Mouse (Mus musculus): ENCODE results near the gene Tmem145. TPM values are rescaled to one million over a fixed set of nuclear protein-coding genes. Genes with fewer than 3 reads are reported as not detected.

The Tmem145 gene
- polyA plus RNA-seq, 1 experiment = 0.35 TPM

GRCm38 (mm10) chr7:25267751-25268463, 38.0 kb upstream of the Tmem145 start:
- no peak for TF ChIP-seq CTCF (IDR thresholded peaks at IDR 0.05; ENCODE audit: extremely low read depth, insufficient read length, insufficient replicate concordance, low read depth, low read length)
- TF ChIP-seq POLR2A (IDR thresholded peaks at IDR 0.05; ENCODE audit: low read depth, low read length) = no peak
- Histone ChIP-seq H3K4me1 (ENCODE audit: control insufficient read depth, insufficient read depth, insufficient read length, low read length) (peaks cover 7% of the 10 kb centered on the region), H3K27ac (ENCODE audit: insufficient read depth, low read depth, low read length) (peak overlapping the region; percentile 95), H3K27me3 (ENCODE audit: control insufficient read depth, insufficient read depth, low read length) (no peaks in the 10 kb centered on the region), H3K4me3 (ENCODE audit: low read depth, low read length) (peak overlapping the region; percentile 88), H3K36me3 (ENCODE audit: control insufficient read depth, insufficient read depth, low read length) (peaks cover 17% of the 10 kb centered on the region)
- under 1% methylated on average over 33 of the region's 33 CpGs for WGBS

- H3K27me3 ChIP-seq (ENCODE audit: control insufficient read depth, insufficient read depth, low read length) = no peaks in the 10 kb centered on the region
- WGBS = 4% methylated on average over 7 of the region's 7 CpGs
- peak overlapping the region; percentile 88 for H3K4me3 ChIP-seq (ENCODE audit: low read depth, low read length)
- peaks cover 17% of the 10 kb centered on the region for H3K36me3 ChIP-seq (ENCODE audit: control insufficient read depth, insufficient read depth, low read length)
- peaks cover 10% of the 10 kb centered on the region for H3K4me1 ChIP-seq (ENCODE audit: control insufficient read depth, insufficient read depth, insufficient read length, low read length)
- peak overlapping the region; percentile 59 for H3K27ac ChIP-seq (ENCODE audit: insufficient read depth, low read depth, low read length)
- no peak for TF ChIP-seq CTCF (IDR thresholded peaks at IDR 0.05; ENCODE audit: extremely low read depth, insufficient read length, insufficient replicate concordance, low read depth, low read length)
- TF ChIP-seq POLR2A (IDR thresholded peaks at IDR 0.05; ENCODE audit: low read depth, low read length) = no peak
These were observed 37.3 kb upstream of the Tmem145 start for GRCm38 (mm10) chr7:25268588-25268987.

GRCm38 (mm10) chr7:25269029-25269428, 36.9 kb upstream of the Tmem145 start:
- peak overlapping the region; percentile 59; the same call in 1 of the 2 replicates for H3K27ac ChIP-seq (ENCODE audit: insufficient read depth, low read depth, low read length)
- H3K4me3 ChIP-seq (ENCODE audit: low read depth, low read length) = peak overlapping the region; percentile 88
- 16% methylated on average over 4 of the region's 4 CpGs for WGBS
- H3K4me1 ChIP-seq (ENCODE audit: control insufficient read depth, insufficient read depth, insufficient read length, low read length) = peaks cover 10% of the 10 kb centered on the region
- peaks cover 17% of the 10 kb centered on the region for H3K36me3 ChIP-seq (ENCODE audit: control insufficient read depth, insufficient read depth, low read length)
- TF ChIP-seq POLR2A (IDR thresholded peaks at IDR 0.05; ENCODE audit: low read depth, low read length) (no peak), CTCF (IDR thresholded peaks at IDR 0.05; ENCODE audit: extremely low read depth, insufficient read length, insufficient replicate concordance, low read depth, low read length) (no peak)
- H3K27me3 ChIP-seq (ENCODE audit: control insufficient read depth, insufficient read depth, low read length) = no peaks in the 10 kb centered on the region

GRCm38 (mm10) chr7:25269545-25270271, 36.2 kb upstream of the Tmem145 start:
- Histone ChIP-seq H3K36me3 (ENCODE audit: control insufficient read depth, insufficient read depth, low read length) (peaks cover 17% of the 10 kb centered on the region), H3K4me3 (ENCODE audit: low read depth, low read length) (peak overlapping the region; percentile 13; the same call in 1 of the 2 replicates), H3K4me1 (ENCODE audit: control insufficient read depth, insufficient read depth, insufficient read length, low read length) (peaks cover 10% of the 10 kb centered on the region), H3K27ac (ENCODE audit: insufficient read depth, low read depth, low read length) (peak overlapping the region; percentile 59), H3K27me3 (ENCODE audit: control insufficient read depth, insufficient read depth, low read length) (no peaks in the 10 kb centered on the region)
- TF ChIP-seq POLR2A (IDR thresholded peaks at IDR 0.05; ENCODE audit: low read depth, low read length) (no peak), CTCF (IDR thresholded peaks at IDR 0.05; ENCODE audit: extremely low read depth, insufficient read length, insufficient replicate concordance, low read depth, low read length) (no peak)
- 70% methylated on average over 8 of the region's 8 CpGs for WGBS

GRCm38 (mm10) chr7:25270652-25271633, 35.0 kb upstream of the Tmem145 start:
- TF ChIP-seq CTCF (IDR thresholded peaks at IDR 0.05; ENCODE audit: extremely low read depth, insufficient read length, insufficient replicate concordance, low read depth, low read length) (no peak), POLR2A (IDR thresholded peaks at IDR 0.05; ENCODE audit: low read depth, low read length) (no peak)

GRCm38 (mm10) chr7:25271651-25272444, 34.1 kb upstream of the Tmem145 start:
- Histone ChIP-seq H3K4me3 (ENCODE audit: low read depth, low read length) (no peak overlapping the region), H3K27ac (ENCODE audit: insufficient read depth, low read depth, low read length) (no peak overlapping the region), H3K36me3 (ENCODE audit: control insufficient read depth, insufficient read depth, low read length) (peaks cover 17% of the 10 kb centered on the region), H3K4me1 (ENCODE audit: control insufficient read depth, insufficient read depth, insufficient read length, low read length) (peaks cover 23% of the 10 kb centered on the region), H3K27me3 (ENCODE audit: control insufficient read depth, insufficient read depth, low read length) (no peaks in the 10 kb centered on the region)
- TF ChIP-seq POLR2A (IDR thresholded peaks at IDR 0.05; ENCODE audit: low read depth, low read length) = no peak
- no peak for TF ChIP-seq CTCF (IDR thresholded peaks at IDR 0.05; ENCODE audit: extremely low read depth, insufficient read length, insufficient replicate concordance, low read depth, low read length)
- WGBS = 96% methylated on average over 30 of the region's 30 CpGs

More at GRCm38 (mm10) chr7:25270652-25271633, 35.0 kb upstream of the Tmem145 start:
- 93% methylated on average over 35 of the region's 35 CpGs for WGBS
- Histone ChIP-seq H3K4me3 (ENCODE audit: low read depth, low read length) (no peak overlapping the region), H3K4me1 (ENCODE audit: control insufficient read depth, insufficient read depth, insufficient read length, low read length) (peaks cover 20% of the 10 kb centered on the region), H3K36me3 (ENCODE audit: control insufficient read depth, insufficient read depth, low read length) (peaks cover 17% of the 10 kb centered on the region), H3K27me3 (ENCODE audit: control insufficient read depth, insufficient read depth, low read length) (no peaks in the 10 kb centered on the region), H3K27ac (ENCODE audit: insufficient read depth, low read depth, low read length) (no peak overlapping the region)
